ENCODE assay signal across 12 mouse cellular contexts in genomic region chr19:24762473-24763149, GRCm38 (mm10).
DNase-seq lines count a peak whose midpoint lies in the region; ATAC-seq and TF ChIP-seq lines count a peak whose summit lies in the region.
"Had no signal": no experiment of that assay in that cellular context is flagged by ENCODE, and none has a peak within 500 bp of the region (broad histone marks: within the 10 kb centered on the region; RNA-seq: fewer than 3 reads in every experiment).

No protein-coding gene starts in this region.

- H3K79me2 ChIP-seq in heart, adult 2 months (replicated peaks; ENCODE audit: control insufficient read depth, insufficient read depth, low read length), result no peaks in the 10 kb centered on the region

- no peaks in the 10 kb centered on the region for H3K36me3 ChIP-seq in heart, embryonic 12.5 days
- H3K36me3 ChIP-seq in heart, adult 2 months (ENCODE audit: control insufficient read depth, insufficient read depth, low read length), result no peaks in the 10 kb centered on the region
- no peaks in the 10 kb centered on the region for H3K36me3 ChIP-seq in stomach, postnatal 0 days (ENCODE audit: control insufficient read depth, insufficient read depth, low read length)
- H3K36me3 ChIP-seq: forebrain, embryonic 10.5 days; liver, embryonic 15.5 days had no signal

- H3K4me1 ChIP-seq in heart, embryonic 12.5 days (replicated peaks), result peaks cover 27% of the 10 kb centered on the region
- H3K4me1 ChIP-seq in heart, adult 2 months (ENCODE audit: control insufficient read depth, insufficient read depth, low read length), result no peaks in the 10 kb centered on the region; the same call in 1 of the 2 replicates
- H3K4me1 ChIP-seq in stomach, postnatal 0 days (replicated peaks; ENCODE audit: control insufficient read depth, insufficient read depth), result no peaks in the 10 kb centered on the region
- H3K4me1 ChIP-seq in cerebellum, adult 2 months (ENCODE audit: control insufficient read depth, insufficient read depth, low read length), result no peaks in the 10 kb centered on the region
- H3K4me1 ChIP-seq: forebrain, embryonic 10.5 days; liver, embryonic 15.5 days had no signal

- intact Hi-C loops in heart, adult 2 months (cut with DNase I), result no loop called here

- TF ChIP-seq CTCF in heart, adult 2 months (IDR thresholded peaks at IDR 0.05), result no peak
- no peak for TF ChIP-seq CTCF in stomach, postnatal 0 days (IDR thresholded peaks at IDR 0.05; ENCODE audit: low read depth)
- TF ChIP-seq CTCF in cerebellum, adult 2 months (IDR thresholded peaks at IDR 0.05; ENCODE audit: borderline replicate concordance, insufficient read depth, low read depth, low read length), result no peak

- no peak overlapping the region for H3K9ac ChIP-seq in heart, embryonic 12.5 days
- no peak overlapping the region for H3K9ac ChIP-seq in heart, adult 2 months (ENCODE audit: low read depth, low read length)
- H3K9ac ChIP-seq in stomach, postnatal 0 days (ENCODE audit: low read length), result no peak overlapping the region
- H3K9ac ChIP-seq: liver, embryonic 15.5 days had no signal

- no peak overlapping the region for H3K4me3 ChIP-seq in heart, embryonic 12.5 days
- no peak overlapping the region for H3K4me3 ChIP-seq in heart, adult 2 months
- no peak overlapping the region for H3K4me3 ChIP-seq in stomach, postnatal 0 days (ENCODE audit: low read depth, low read length)
- no peak overlapping the region for H3K4me3 ChIP-seq in cerebellum, adult 2 months (replicated peaks; ENCODE audit: insufficient read depth, low read depth, low read length)
- H3K4me3 ChIP-seq: forebrain, embryonic 10.5 days; liver, embryonic 15.5 days had no signal

- no peaks in the 10 kb centered on the region for H3K9me3 ChIP-seq in heart, embryonic 12.5 days (replicated peaks)
- H3K9me3 ChIP-seq in stomach, postnatal 0 days (ENCODE audit: control insufficient read depth, low read length), result no peaks in the 10 kb centered on the region
- H3K9me3 ChIP-seq: forebrain, embryonic 10.5 days; liver, embryonic 15.5 days had no signal

- TF ChIP-seq POLR2A in heart, adult 2 months (IDR thresholded peaks at IDR 0.05; ENCODE audit: insufficient read depth, low read depth, low read length), result no peak
- TF ChIP-seq POLR2A in cerebellum, adult 2 months (IDR thresholded peaks at IDR 0.05; ENCODE audit: borderline replicate concordance, insufficient read depth, low read length), result no peak

- ATAC-seq in heart, embryonic 12.5 days (ENCODE audit: insufficient number of reproducible peaks, low FRiP score), result no peak
- peak; percentile 81; the same call in 1 of the 2 replicates for ATAC-seq in stomach, postnatal 0 days (ENCODE audit: low FRiP score, low TSS enrichment)

- 53% methylated on average over 12 of the region's 12 CpGs for WGBS in heart, embryonic 12.5 days
- WGBS in heart, adult 2 months, result 66% methylated on average over 12 of the region's 12 CpGs
- 29% methylated on average over 12 of the region's 12 CpGs for WGBS in stomach, postnatal 0 days
- 76% methylated on average over 12 of the region's 12 CpGs for WGBS in cerebellum, adult 2 months

- TF ChIP-seq EP300 in heart, adult 2 months (IDR thresholded peaks at IDR 0.05; ENCODE audit: insufficient read depth, low read depth, low read length), result no peak
- TF ChIP-seq EP300 in stomach, postnatal 0 days (optimal IDR thresholded peaks at IDR 0.05), result peak; percentile 65

- H3K4me2 ChIP-seq in heart, embryonic 12.5 days, result no peak overlapping the region
- no peak overlapping the region for H3K4me2 ChIP-seq in stomach, postnatal 0 days (replicated peaks; ENCODE audit: low read depth)
- H3K4me2 ChIP-seq: liver, embryonic 15.5 days had no signal

- peak overlapping the region; percentile 23; the same call in 1 of the 2 replicates for H3K27ac ChIP-seq in heart, embryonic 12.5 days (ENCODE audit: poor library complexity, severe bottlenecking)
- no peak overlapping the region for H3K27ac ChIP-seq in heart, adult 2 months
- peak overlapping the region; percentile 56 for H3K27ac ChIP-seq in stomach, postnatal 0 days (replicated peaks)
- H3K27ac ChIP-seq in cerebellum, adult 2 months (ENCODE audit: insufficient read depth, low read length), result no peak overlapping the region
- H3K27ac ChIP-seq: forebrain, embryonic 10.5 days; liver, embryonic 15.5 days had no signal

- no peak for DNase-seq in heart, adult 2 months
- DNase-seq in lung, adult 18-20 months, result peak; percentile 6 to 15
- no peak for DNase-seq in lung, postnatal 25 days (ENCODE audit: low spot score)
- peak; percentile 45 to 49 for DNase-seq in kidney, postnatal 4 days
- peak; percentile 24 for DNase-seq in stomach, postnatal 0 days (ENCODE audit: low spot score)
- DNase-seq in cerebellum, adult 2 months, result no peak
- DNase-seq in right cerebral cortex, postnatal 10 days (ENCODE audit: low spot score in 2 of 2), result no peak
- DNase-seq: cerebellum, postnatal 14 days; retina, postnatal 1 day had no signal

- no peaks in the 10 kb centered on the region for H3K27me3 ChIP-seq in heart, embryonic 12.5 days (replicated peaks)
- H3K27me3 ChIP-seq in heart, adult 2 months (ENCODE audit: control insufficient read depth, insufficient read depth, low read length), result no peaks in the 10 kb centered on the region
- H3K27me3 ChIP-seq in stomach, postnatal 0 days (ENCODE audit: control insufficient read depth, insufficient read depth, low read length), result no peaks in the 10 kb centered on the region
- H3K27me3 ChIP-seq in cerebellum, adult 2 months (ENCODE audit: control insufficient read depth, insufficient read depth, low read length), result no peaks in the 10 kb centered on the region
- H3K27me3 ChIP-seq: liver, embryonic 15.5 days had no signal

Comparison
In these comparisons a context has a peak if more than half of its experiments do, and no peak if none do; other contexts are left out.
1. H3K27ac ChIP-seq: peak in heart, embryonic 12.5 days (single experiment) and stomach, postnatal 0 days (single experiment); none in heart, adult 2 months (single experiment) and cerebellum, adult 2 months (single experiment).
2. DNase-seq: peak in lung, adult 18-20 months (2 of 2), kidney, postnatal 4 days (2 of 2) and stomach, postnatal 0 days (single experiment); none in heart, adult 2 months (0 of 2), lung, postnatal 25 days (single experiment), cerebellum, adult 2 months (0 of 2) and right cerebral cortex, postnatal 10 days (0 of 2).